Mouse (Mus musculus) liver, embryonic 13.5 days (tissue): Measurements from ENCODE around the gene Tmem231. TPM values are rescaled to one million over a fixed set of nuclear protein-coding genes. Genes with fewer than 3 reads are reported as not detected.

Experiments
- ATAC-seq: fragments of 200-750 bp; cut with Nextera tagmentation; 2 replicates; pipeline ENCODE4 v1.8.0; 2017; ENCODE audit warnings: low read depth, mild to moderate bottlenecking, moderate number of reproducible peaks, moderate library complexity
- DNase-seq: peaks from one replicate; pipeline ENCODE4 v3.0.0; 2022
- H3K27ac ChIP-seq: fragments of 300-500 bp; sonication (generic); 2 replicates; pipeline ENCODE4 v1.5.1; 2015; ENCODE audit warnings: moderate library complexity, mild to moderate bottlenecking, inconsistent platforms
- H3K27me3 ChIP-seq: fragments of 300-500 bp; sonication (generic); 2 replicates; pipeline ENCODE4 v1.6.1; 2015; ENCODE audit warnings: mild to moderate bottlenecking, inconsistent platforms
- H3K36me3 ChIP-seq: fragments of 300-500 bp; sonication (generic); 2 replicates; pipeline ENCODE4 v1.6.1; 2015; ENCODE audit warnings: mild to moderate bottlenecking, inconsistent platforms
- H3K4me1 ChIP-seq: fragments of 300-500 bp; sonication (generic); replicated peaks from 2 replicates; pipeline ENCODE4 v1.6.1; 2015; ENCODE audit warnings: inconsistent platforms
- H3K4me2 ChIP-seq: fragments of 300-500 bp; sonication (generic); 2 replicates; pipeline ENCODE4 v1.6.1; 2015; ENCODE audit warnings: inconsistent platforms, mild to moderate bottlenecking, moderate library complexity
- H3K4me3 ChIP-seq: fragments of 300-500 bp; sonication (generic); replicated peaks from 2 replicates; pipeline ENCODE4 v1.5.1; 2015; ENCODE audit warnings: mild to moderate bottlenecking, inconsistent platforms
- H3K9ac ChIP-seq: fragments of 300-500 bp; sonication (generic); 2 replicates; pipeline ENCODE4 v1.6.1; 2015; ENCODE audit warnings: mild to moderate bottlenecking, inconsistent platforms
- H3K9me3 ChIP-seq: fragments of 300-500 bp; sonication (generic); replicated peaks from 2 replicates; pipeline ENCODE4 v1.6.1; 2016; ENCODE audit warnings: inconsistent platforms
- WGBS: fragments of 180-500 bp; shearing (Covaris S2); methylation state at CpG from one replicate; pipeline ENCODE4 v1.1.7; 2015; ENCODE audit not compliant: insufficient replicate concordance; 5-methylcytosine and 5-hydroxymethylcytosine counted together
- polyA plus RNA-seq: library from polyadenylated mRNA; unstranded; fragments of >200 nt; fragmentation: Nextera tagmentation; extraction: Ambion mirVana; gene quantifications from 2 replicates; pipeline ENCODE4 v1.2.1, GENCODE M21; 2015

Gene Tmem231
- polyA plus RNA-seq, 1 experiment from 2014 or later, result 2.1 TPM

- H3K9ac ChIP-seq, result peak overlapping the region; percentile 84
- peak overlapping the region; percentile 92 for H3K4me2 ChIP-seq
- no peak for DNase-seq
- WGBS, result 26% methylated on average over 9 of the region's 9 CpGs
- ATAC-seq, result no peak
- peak overlapping the region; percentile 82; the same call in 1 of the 2 replicates for H3K27ac ChIP-seq
- H3K27me3 ChIP-seq, result no peaks in the 10 kb centered on the region
- H3K36me3 ChIP-seq, result 0 out of 2 replicates have a peak, but pooled peaks cover 4% of the 10 kb centered on the region
- peaks cover 27% of the 10 kb centered on the region for H3K4me1 ChIP-seq
- peak overlapping the region; percentile 88 for H3K4me3 ChIP-seq
- no peaks in the 10 kb centered on the region for H3K9me3 ChIP-seq
Measured at GRCm38 (mm10) chr8:111875758-111876157, 57.9 kb downstream of the Tmem231 start.

GRCm38 (mm10) chr8:111871278-111871677 lies 62.4 kb downstream of the Tmem231 start:
- Histone ChIP-seq H3K4me3 (no peak overlapping the region), H3K27me3 (no peaks in the 10 kb centered on the region), H3K9ac (no peak overlapping the region), H3K9me3 (no peaks in the 10 kb centered on the region), H3K27ac (no peak overlapping the region), H3K36me3 (0 out of 2 replicates have a peak, but pooled peaks cover 4% of the 10 kb centered on the region), H3K4me2 (no peak overlapping the region), H3K4me1 (peaks cover 20% of the 10 kb centered on the region)
- 58% methylated on average over 3 of the region's 3 CpGs for WGBS
- DNase-seq (no peak), ATAC-seq (no peak)

DNA sequence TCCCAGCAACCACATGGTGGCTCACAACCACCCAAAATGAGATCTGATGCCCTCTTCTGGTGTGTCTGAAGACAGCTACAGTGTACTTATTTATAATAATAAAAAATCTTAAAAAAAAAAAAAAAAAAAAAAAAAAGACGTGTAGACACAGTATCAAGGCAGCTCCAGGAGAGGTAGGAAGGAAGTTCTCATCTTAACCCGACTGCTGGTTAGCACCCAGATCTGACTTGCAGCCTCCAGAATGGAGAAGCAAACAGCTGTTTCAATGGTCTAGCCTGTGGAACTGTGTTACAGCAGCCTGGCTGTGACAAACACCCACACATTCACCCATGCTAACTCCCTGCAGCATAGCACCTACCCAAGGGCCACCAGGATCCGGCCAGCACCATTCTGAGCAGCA lies 63.3 kb downstream of the Tmem231 start:
- no peak overlapping the region for H3K4me2 ChIP-seq
- H3K9me3 ChIP-seq, result no peaks in the 10 kb centered on the region
- 0 out of 2 replicates have a peak, but pooled peaks cover 8% of the 10 kb centered on the region for H3K36me3 ChIP-seq
- no peak overlapping the region for H3K27ac ChIP-seq
- H3K4me3 ChIP-seq, result no peak overlapping the region
- H3K9ac ChIP-seq, result no peak overlapping the region
- 54% methylated on average over 2 of the region's 3 CpGs for WGBS
- no peak for DNase-seq
- H3K27me3 ChIP-seq, result no peaks in the 10 kb centered on the region
- peaks cover 13% of the 10 kb centered on the region for H3K4me1 ChIP-seq
- ATAC-seq, result no peak

DNA sequence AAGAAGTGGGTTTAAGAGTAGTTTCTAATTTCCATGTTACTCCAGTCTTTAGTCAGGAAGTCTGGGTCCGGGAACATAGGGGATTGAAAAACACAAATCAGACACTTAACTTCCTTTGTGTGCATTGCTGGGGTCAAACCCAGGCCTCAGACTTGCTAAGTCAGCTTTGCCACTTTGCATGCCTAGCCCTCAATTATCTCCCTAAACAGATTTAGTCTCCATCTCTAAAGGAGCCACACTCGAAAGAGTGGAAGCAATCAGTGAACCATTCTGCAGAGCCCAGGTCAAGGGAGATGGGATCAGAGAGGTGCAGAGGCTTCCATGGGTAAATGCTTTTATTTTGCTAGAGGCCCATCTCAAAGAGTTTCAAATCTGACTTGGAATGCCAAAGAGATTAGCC lies 65.0 kb downstream of the Tmem231 start:
- H3K36me3 ChIP-seq, result 0 out of 2 replicates have a peak, but pooled peaks cover 11% of the 10 kb centered on the region
- no peak overlapping the region for H3K4me2 ChIP-seq
- no peak overlapping the region for H3K9ac ChIP-seq
- H3K4me3 ChIP-seq, result no peak overlapping the region
- no peak for DNase-seq
- H3K9me3 ChIP-seq, result no peaks in the 10 kb centered on the region
- H3K4me1 ChIP-seq, result peaks cover 9% of the 10 kb centered on the region
- no peaks in the 10 kb centered on the region for H3K27me3 ChIP-seq
- H3K27ac ChIP-seq, result no peak overlapping the region
- 33% methylated on average over 2 of the region's 2 CpGs for WGBS
- no peak for ATAC-seq

DNA sequence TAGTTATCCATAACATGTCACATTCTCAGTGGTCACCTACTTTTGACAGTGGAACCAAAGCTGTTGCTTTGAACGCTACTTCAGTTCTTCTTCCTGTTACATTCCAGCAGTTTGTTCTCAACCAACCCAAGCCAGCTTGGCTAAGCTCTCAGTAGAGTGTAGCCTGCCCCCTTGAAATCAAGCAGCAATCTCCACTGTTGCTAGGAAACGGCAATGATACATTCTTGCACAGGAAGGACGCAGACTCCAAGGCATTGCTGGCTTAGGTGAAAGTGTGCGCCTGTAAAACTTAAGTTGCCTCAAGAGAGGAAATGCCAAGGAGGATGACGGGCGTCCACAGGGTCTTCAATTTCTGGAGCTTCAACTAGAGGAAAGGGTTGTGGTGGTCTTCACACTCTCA lies 67.8 kb downstream of the Tmem231 start:
- no peaks in the 10 kb centered on the region for H3K27me3 ChIP-seq
- WGBS, result 73% methylated on average over 6 of the region's 6 CpGs
- 0 out of 2 replicates have a peak, but pooled peaks cover 7% of the 10 kb centered on the region for H3K36me3 ChIP-seq
- no peak overlapping the region for H3K4me3 ChIP-seq
- ATAC-seq (no peak), DNase-seq (no peak)
- no peak overlapping the region for H3K4me2 ChIP-seq
- no peak overlapping the region for H3K27ac ChIP-seq
- H3K4me1 ChIP-seq, result no peaks in the 10 kb centered on the region
- no peaks in the 10 kb centered on the region for H3K9me3 ChIP-seq
- no peak overlapping the region for H3K9ac ChIP-seq

GRCm38 (mm10) chr8:111865130-111865852 lies 68.4 kb downstream of the Tmem231 start:
- H3K9ac ChIP-seq, result no peak overlapping the region
- H3K9me3 ChIP-seq, result no peaks in the 10 kb centered on the region
- no peak for ATAC-seq
- 72% methylated on average over 8 of the region's 8 CpGs for WGBS
- no peaks in the 10 kb centered on the region for H3K27me3 ChIP-seq
- H3K4me3 ChIP-seq, result no peak overlapping the region
- no peaks in the 10 kb centered on the region for H3K4me1 ChIP-seq
- no peak overlapping the region for H3K27ac ChIP-seq
- H3K4me2 ChIP-seq, result no peak overlapping the region
- no peak for DNase-seq
- 0 out of 2 replicates have a peak, but pooled peaks cover 7% of the 10 kb centered on the region for H3K36me3 ChIP-seq

DNA sequence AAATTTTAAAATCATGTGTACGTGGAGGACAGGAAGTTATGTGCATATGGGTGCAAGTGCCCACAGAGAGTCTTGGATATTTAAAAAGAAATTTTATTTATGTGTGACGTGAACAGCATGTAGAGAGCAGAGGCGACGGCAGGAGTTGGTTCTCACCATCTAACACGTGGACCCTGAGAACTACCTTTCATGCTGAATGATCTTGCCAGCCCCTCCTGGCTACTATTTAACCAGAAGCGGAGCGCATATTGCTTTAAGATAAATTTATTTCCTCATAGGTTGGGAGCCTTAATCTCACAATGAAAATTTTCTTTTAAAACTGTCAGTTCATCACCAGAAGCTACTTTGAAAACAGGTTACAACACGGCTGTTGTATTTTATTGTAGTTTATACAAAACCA lies 69.0 kb downstream of the Tmem231 start:
- Histone ChIP-seq H3K36me3 (0 out of 2 replicates have a peak, but pooled peaks cover 7% of the 10 kb centered on the region), H3K27ac (no peak overlapping the region), H3K9ac (no peak overlapping the region), H3K9me3 (no peaks in the 10 kb centered on the region), H3K4me3 (no peak overlapping the region), H3K27me3 (no peaks in the 10 kb centered on the region), H3K4me1 (no peaks in the 10 kb centered on the region), H3K4me2 (no peak overlapping the region)
- DNase-seq (no peak), ATAC-seq (no peak)
- 77% methylated on average over 8 of the region's 8 CpGs for WGBS

DNA sequence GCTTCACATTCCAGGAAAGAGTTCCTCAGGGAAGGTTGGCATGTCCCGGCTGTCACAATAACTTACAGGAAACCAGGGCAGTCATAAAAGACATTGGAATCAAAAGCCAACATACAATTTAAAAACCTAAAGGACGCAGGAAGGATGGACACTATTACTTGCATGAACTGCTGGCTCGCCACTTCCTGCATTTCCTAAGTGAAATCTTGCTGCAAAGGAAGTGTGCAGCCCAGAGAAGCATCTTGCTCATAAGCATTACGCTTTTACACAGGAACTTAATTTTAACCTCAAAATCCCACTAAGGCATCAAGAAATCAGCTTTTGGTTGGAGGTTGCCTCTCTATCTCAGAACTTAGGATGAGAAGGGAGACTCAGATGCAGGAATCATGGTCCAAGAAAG lies 70.4 kb downstream of the Tmem231 start:
- DNase-seq (no peak), ATAC-seq (no peak)
- Histone ChIP-seq H3K4me3 (no peak overlapping the region), H3K4me2 (no peak overlapping the region), H3K9ac (no peak overlapping the region), H3K27ac (no peak overlapping the region), H3K27me3 (no peaks in the 10 kb centered on the region), H3K9me3 (no peaks in the 10 kb centered on the region), H3K4me1 (no peaks in the 10 kb centered on the region), H3K36me3 (0 out of 2 replicates have a peak, but pooled peaks cover 7% of the 10 kb centered on the region)
- 37% methylated on average over 4 of the region's 4 CpGs for WGBS

Other genes starting within 250 kb of the Tmem231 start
- 1.5 and 2.9 TPM in 2 replicates for gene Ctrb1, start 242.9 kb downstream of the Tmem231 start, polyA plus RNA-seq
- 5.6 and 6.3 TPM in 2 replicates for gene Bcar1, start 190.1 kb downstream of the Tmem231 start, polyA plus RNA-seq
- 113 and 136 TPM in 2 replicates for gene Cfdp1, start 79.6 kb downstream of the Tmem231 start, polyA plus RNA-seq
- 4.3 and 5.4 TPM in 2 replicates for gene Tmem170, start 57.1 kb downstream of the Tmem231 start, polyA plus RNA-seq
- gene Chst5, start 23.4 kb downstream of the Tmem231 start, polyA plus RNA-seq, result 0.06 TPM in 1 of 2 replicates, not detected in the other
- gene Gabarapl2, start 6.8 kb upstream of the Tmem231 start, polyA plus RNA-seq, result 185 and 197 TPM in 2 replicates
- 4.3 and 5.7 TPM in 2 replicates for gene Adat1, start 58.4 kb upstream of the Tmem231 start, polyA plus RNA-seq
- gene Kars, start 77.4 kb upstream of the Tmem231 start, polyA plus RNA-seq, result 126 and 140 TPM in 2 replicates
- 7.2 and 7.8 TPM in 2 replicates for gene Terf2ip, start 77.5 kb upstream of the Tmem231 start, polyA plus RNA-seq
- gene Gm6793, start 81.2 kb upstream of the Tmem231 start, polyA plus RNA-seq, result 0.22 and 0.31 TPM in 2 replicates